Mouse (Mus musculus): ENCODE results near the gene Lama1. TPM values are rescaled to one million over a fixed set of nuclear protein-coding genes. Genes with fewer than 3 reads are reported as not detected.
A peak's percentile ranks its signal among the peaks of the same experiment; 100 is the strongest.

Gene Lama1
- polyA plus RNA-seq, 1 experiment from 2014 or later: 2.0 TPM

GRCm38 (mm10) chr17:67705035-67705769, 8.1 kb downstream of the Lama1 start:
- no peak overlapping the region for H3K4me2 ChIP-seq (ENCODE audit: low read depth, low read length)
- no peaks in the 10 kb centered on the region for H3K27me3 ChIP-seq (replicated peaks; ENCODE audit: control insufficient read depth, insufficient read depth, low read length)
- H3K4me1 ChIP-seq (ENCODE audit: control insufficient read depth, insufficient read depth, low read length): peaks cover 18% of the 10 kb centered on the region
- no peak overlapping the region for H3K9ac ChIP-seq (ENCODE audit: low read depth, low read length)
- H3K36me3 ChIP-seq (ENCODE audit: control insufficient read depth, insufficient read depth, low read length): no peaks in the 10 kb centered on the region
- H3K27ac ChIP-seq (replicated peaks; ENCODE audit: low read depth, low read length): no peak overlapping the region
- no peak for ATAC-seq (ENCODE audit: low read depth)
- WGBS: 68% methylated on average over 10 of the region's 10 CpGs
- no peaks in the 10 kb centered on the region for H3K9me3 ChIP-seq (ENCODE audit: control insufficient read depth, low read length)
- no peak for DNase-seq (ENCODE audit: low spot score)
- no peak overlapping the region for H3K4me3 ChIP-seq (ENCODE audit: low read depth, low read length)

DNA sequence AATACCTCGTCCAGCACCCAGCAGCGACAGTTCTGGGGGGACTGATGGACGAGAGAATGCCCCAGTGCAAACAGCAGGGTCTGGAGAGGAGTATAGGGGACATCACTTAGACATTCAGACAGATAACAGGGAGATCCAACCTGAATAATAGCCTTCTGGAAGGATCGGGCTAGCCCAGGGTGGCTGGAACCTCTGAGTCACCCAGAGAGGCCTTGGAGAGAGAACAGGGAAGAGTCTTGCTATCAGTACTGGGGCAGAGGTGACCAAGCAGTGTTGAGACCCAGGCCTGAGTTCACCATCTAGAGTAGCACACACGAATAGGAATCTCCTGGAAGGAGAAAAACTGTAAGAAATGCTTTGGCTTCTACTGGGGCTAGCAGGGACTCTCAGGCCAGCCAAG, 9.3 kb downstream of the Lama1 start:
- Histone ChIP-seq H3K9ac (ENCODE audit: low read depth, low read length) (no peak overlapping the region), H3K4me1 (ENCODE audit: control insufficient read depth, insufficient read depth, low read length) (peaks cover 18% of the 10 kb centered on the region), H3K9me3 (ENCODE audit: control insufficient read depth, low read length) (no peaks in the 10 kb centered on the region), H3K27me3 (replicated peaks; ENCODE audit: control insufficient read depth, insufficient read depth, low read length) (no peaks in the 10 kb centered on the region), H3K4me3 (ENCODE audit: low read depth, low read length) (no peak overlapping the region), H3K4me2 (ENCODE audit: low read depth, low read length) (no peak overlapping the region), H3K36me3 (ENCODE audit: control insufficient read depth, insufficient read depth, low read length) (no peaks in the 10 kb centered on the region), H3K27ac (replicated peaks; ENCODE audit: low read depth, low read length) (no peak overlapping the region)
- ATAC-seq (ENCODE audit: low read depth) (no peak), DNase-seq (ENCODE audit: low spot score) (no peak)
- WGBS: 85% methylated on average over 5 of the region's 5 CpGs

DNA sequence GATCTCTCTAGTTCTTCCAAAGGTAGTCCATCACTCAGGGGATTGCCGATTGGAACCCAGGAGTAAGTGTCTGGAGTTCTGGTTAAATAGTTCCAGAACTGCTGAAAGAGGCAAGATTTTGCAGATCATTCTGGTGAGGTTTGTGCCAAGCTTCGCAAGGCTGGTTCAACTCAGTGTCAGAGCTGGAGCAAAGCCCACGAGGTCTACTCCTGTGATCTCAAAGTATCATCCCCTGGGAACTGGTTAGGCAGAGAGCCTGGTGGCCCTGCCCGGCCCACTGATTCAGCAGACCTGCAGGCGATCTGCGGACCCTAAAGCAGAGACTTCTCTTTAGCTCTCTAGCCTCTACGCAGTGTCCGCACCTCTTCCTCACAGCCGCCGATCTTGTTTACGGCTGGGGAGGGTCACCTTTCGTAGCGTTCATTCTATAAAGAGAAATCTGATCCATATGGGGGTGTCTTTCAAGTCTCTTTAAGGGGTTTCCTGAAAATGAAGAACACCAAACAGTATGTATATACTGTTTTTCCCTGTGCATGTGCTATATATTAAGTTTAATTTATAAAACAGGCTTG, 10.8 kb downstream of the Lama1 start:
- H3K4me1 ChIP-seq (ENCODE audit: control insufficient read depth, insufficient read depth, low read length): peaks cover 14% of the 10 kb centered on the region
- H3K4me2 ChIP-seq (ENCODE audit: low read depth, low read length): peak overlapping the region; percentile 45
- peak overlapping the region; percentile 22 for H3K27ac ChIP-seq (replicated peaks; ENCODE audit: low read depth, low read length)
- H3K4me3 ChIP-seq (ENCODE audit: low read depth, low read length): peak overlapping the region; percentile 9; the same call in 1 of the 2 replicates
- DNase-seq (ENCODE audit: low spot score): peak; percentile 45
- no peaks in the 10 kb centered on the region for H3K27me3 ChIP-seq (replicated peaks; ENCODE audit: control insufficient read depth, insufficient read depth, low read length)
- 34% methylated on average over 13 of the region's 13 CpGs for WGBS
- 0 out of 2 replicates have a peak overlapping the region, but pooled peaks have one; percentile 6 for H3K9ac ChIP-seq (ENCODE audit: low read depth, low read length)
- no peaks in the 10 kb centered on the region for H3K9me3 ChIP-seq (ENCODE audit: control insufficient read depth, low read length)
- peak; percentile 41; the same call in 1 of the 2 replicates for ATAC-seq (ENCODE audit: low read depth)
- H3K36me3 ChIP-seq (ENCODE audit: control insufficient read depth, insufficient read depth, low read length): no peaks in the 10 kb centered on the region

- Histone ChIP-seq H3K4me1 (ENCODE audit: control insufficient read depth, insufficient read depth, low read length) (peaks cover 14% of the 10 kb centered on the region), H3K4me2 (ENCODE audit: low read depth, low read length) (no peak overlapping the region), H3K27ac (replicated peaks; ENCODE audit: low read depth, low read length) (no peak overlapping the region), H3K9me3 (ENCODE audit: control insufficient read depth, low read length) (no peaks in the 10 kb centered on the region), H3K4me3 (ENCODE audit: low read depth, low read length) (no peak overlapping the region), H3K36me3 (ENCODE audit: control insufficient read depth, insufficient read depth, low read length) (no peaks in the 10 kb centered on the region), H3K9ac (ENCODE audit: low read depth, low read length) (no peak overlapping the region), H3K27me3 (replicated peaks; ENCODE audit: control insufficient read depth, insufficient read depth, low read length) (no peaks in the 10 kb centered on the region)
- WGBS: 61% methylated on average over 6 of the region's 6 CpGs
- DNase-seq (ENCODE audit: low spot score) (no peak), ATAC-seq (ENCODE audit: low read depth) (no peak)
These were observed 13.3 kb downstream of the Lama1 start for GRCm38 (mm10) chr17:67710377-67710781.

DNA sequence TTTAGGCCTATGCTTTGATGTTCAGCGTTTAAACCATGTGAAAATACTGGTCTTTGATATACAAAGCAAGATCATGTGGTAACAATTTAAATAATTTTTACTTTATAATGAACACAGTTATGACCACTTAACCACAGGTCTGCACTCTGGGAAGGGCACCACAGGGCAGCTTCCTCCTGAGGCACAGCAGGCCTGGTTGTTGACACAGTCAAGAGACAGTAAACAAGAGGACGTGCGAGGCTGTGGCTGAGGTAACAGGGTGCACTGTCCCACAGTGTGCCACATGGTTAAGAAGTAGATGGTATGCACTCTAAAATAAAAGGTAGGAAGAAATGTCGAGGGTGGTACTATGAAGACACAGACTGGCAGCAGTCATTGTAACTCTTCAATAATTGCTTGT, 14.3 kb downstream of the Lama1 start:
- no peaks in the 10 kb centered on the region for H3K36me3 ChIP-seq (ENCODE audit: control insufficient read depth, insufficient read depth, low read length)
- H3K4me1 ChIP-seq (ENCODE audit: control insufficient read depth, insufficient read depth, low read length): peaks cover 14% of the 10 kb centered on the region
- no peaks in the 10 kb centered on the region for H3K9me3 ChIP-seq (ENCODE audit: control insufficient read depth, low read length)
- H3K27ac ChIP-seq (replicated peaks; ENCODE audit: low read depth, low read length): no peak overlapping the region
- DNase-seq (ENCODE audit: low spot score) (no peak), ATAC-seq (ENCODE audit: low read depth) (no peak)
- no peak overlapping the region for H3K9ac ChIP-seq (ENCODE audit: low read depth, low read length)
- H3K27me3 ChIP-seq (replicated peaks; ENCODE audit: control insufficient read depth, insufficient read depth, low read length): no peaks in the 10 kb centered on the region
- no peak overlapping the region for H3K4me2 ChIP-seq (ENCODE audit: low read depth, low read length)
- no peak overlapping the region for H3K4me3 ChIP-seq (ENCODE audit: low read depth, low read length)
- WGBS: 29% methylated on average over 4 of the region's 4 CpGs

GRCm38 (mm10) chr17:67712929-67713328, 15.9 kb downstream of the Lama1 start:
- H3K9me3 ChIP-seq (ENCODE audit: control insufficient read depth, low read length): no peaks in the 10 kb centered on the region
- H3K4me1 ChIP-seq (ENCODE audit: control insufficient read depth, insufficient read depth, low read length): peaks cover 8% of the 10 kb centered on the region
- DNase-seq (ENCODE audit: low spot score) (no peak), ATAC-seq (ENCODE audit: low read depth) (no peak)
- no peak overlapping the region for H3K27ac ChIP-seq (replicated peaks; ENCODE audit: low read depth, low read length)
- H3K9ac ChIP-seq (ENCODE audit: low read depth, low read length): no peak overlapping the region
- H3K4me3 ChIP-seq (ENCODE audit: low read depth, low read length): no peak overlapping the region
- H3K36me3 ChIP-seq (ENCODE audit: control insufficient read depth, insufficient read depth, low read length): no peaks in the 10 kb centered on the region
- no peaks in the 10 kb centered on the region for H3K27me3 ChIP-seq (replicated peaks; ENCODE audit: control insufficient read depth, insufficient read depth, low read length)
- WGBS: 73% methylated on average over 7 of the region's 7 CpGs
- no peak overlapping the region for H3K4me2 ChIP-seq (ENCODE audit: low read depth, low read length)

DNA sequence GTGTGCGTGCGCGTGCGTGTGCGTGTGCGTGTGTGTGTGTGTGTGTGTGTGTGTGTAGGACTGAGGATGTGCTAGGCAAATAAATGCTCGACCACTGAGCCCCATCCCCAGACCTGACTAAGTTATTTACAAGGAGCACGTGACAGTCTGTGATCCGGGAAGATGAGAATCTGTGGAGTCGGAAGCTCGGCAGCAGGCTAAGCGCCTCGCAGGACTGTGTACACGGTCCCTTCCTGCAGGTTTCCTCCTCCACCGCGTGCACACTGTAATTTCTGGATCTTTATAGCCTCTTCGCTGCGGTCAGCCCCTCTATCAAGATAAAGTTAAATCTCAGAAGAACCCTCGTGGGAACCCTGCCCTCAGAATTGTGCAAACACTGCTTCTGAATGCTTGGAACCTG, 18.4 kb downstream of the Lama1 start:
- DNase-seq (ENCODE audit: low spot score): no peak
- H3K9me3 ChIP-seq (ENCODE audit: control insufficient read depth, low read length): no peaks in the 10 kb centered on the region
- no peak overlapping the region for H3K9ac ChIP-seq (ENCODE audit: low read depth, low read length)
- no peak overlapping the region for H3K27ac ChIP-seq (replicated peaks; ENCODE audit: low read depth, low read length)
- H3K36me3 ChIP-seq (ENCODE audit: control insufficient read depth, insufficient read depth, low read length): no peaks in the 10 kb centered on the region
- ATAC-seq (ENCODE audit: low read depth): no peak
- H3K27me3 ChIP-seq (replicated peaks; ENCODE audit: control insufficient read depth, insufficient read depth, low read length): no peaks in the 10 kb centered on the region
- no peaks in the 10 kb centered on the region for H3K4me1 ChIP-seq (ENCODE audit: control insufficient read depth, insufficient read depth, low read length)
- 72% methylated on average over 19 of the region's 19 CpGs for WGBS
- H3K4me3 ChIP-seq (ENCODE audit: low read depth, low read length): no peak overlapping the region
- H3K4me2 ChIP-seq (ENCODE audit: low read depth, low read length): no peak overlapping the region

GRCm38 (mm10) chr17:67722055-67722454, 25.0 kb downstream of the Lama1 start:
- Histone ChIP-seq H3K4me1 (ENCODE audit: control insufficient read depth, insufficient read depth, low read length) (0 out of 2 replicates have a peak, but pooled peaks cover 3% of the 10 kb centered on the region), H3K9ac (ENCODE audit: low read depth, low read length) (no peak overlapping the region), H3K36me3 (ENCODE audit: control insufficient read depth, insufficient read depth, low read length) (no peaks in the 10 kb centered on the region), H3K4me2 (ENCODE audit: low read depth, low read length) (no peak overlapping the region), H3K27ac (replicated peaks; ENCODE audit: low read depth, low read length) (no peak overlapping the region), H3K9me3 (ENCODE audit: control insufficient read depth, low read length) (no peaks in the 10 kb centered on the region), H3K27me3 (replicated peaks; ENCODE audit: control insufficient read depth, insufficient read depth, low read length) (no peaks in the 10 kb centered on the region), H3K4me3 (ENCODE audit: low read depth, low read length) (no peak overlapping the region)
- 56% methylated on average over 7 of the region's 7 CpGs for WGBS
- DNase-seq (ENCODE audit: low spot score) (no peak), ATAC-seq (ENCODE audit: low read depth) (no peak)

DNA sequence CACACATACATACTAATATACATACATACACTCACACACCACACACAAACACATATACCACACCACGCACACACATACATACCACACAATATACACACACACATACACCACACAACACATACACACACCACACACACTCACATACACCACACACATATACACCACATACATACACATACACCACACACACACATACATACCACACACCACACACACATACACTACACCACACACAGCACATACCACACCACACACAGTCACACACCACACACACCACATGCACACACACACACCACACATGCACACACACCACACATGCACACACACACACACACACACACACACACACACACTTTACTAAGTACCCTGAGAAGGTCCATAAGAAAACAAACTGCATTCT, 25.5 kb downstream of the Lama1 start:
- Histone ChIP-seq H3K9ac (ENCODE audit: low read depth, low read length) (no peak overlapping the region), H3K27ac (replicated peaks; ENCODE audit: low read depth, low read length) (no peak overlapping the region), H3K4me3 (ENCODE audit: low read depth, low read length) (no peak overlapping the region), H3K9me3 (ENCODE audit: control insufficient read depth, low read length) (no peaks in the 10 kb centered on the region), H3K27me3 (replicated peaks; ENCODE audit: control insufficient read depth, insufficient read depth, low read length) (no peaks in the 10 kb centered on the region), H3K4me1 (ENCODE audit: control insufficient read depth, insufficient read depth, low read length) (0 out of 2 replicates have a peak, but pooled peaks cover 3% of the 10 kb centered on the region), H3K4me2 (ENCODE audit: low read depth, low read length) (no peak overlapping the region), H3K36me3 (ENCODE audit: control insufficient read depth, insufficient read depth, low read length) (no peaks in the 10 kb centered on the region)
- 91% methylated on average over 1 of the region's 1 CpGs for WGBS
- no peak for ATAC-seq (ENCODE audit: low read depth)
- no peak for DNase-seq (ENCODE audit: low spot score)

Measured in embryonic facial prominence, embryonic 14.5 days (tissue).